Mouse (Mus musculus): ENCODE measurements around the gene Atp8a1. TPM values are rescaled to one million over a fixed set of nuclear protein-coding genes. Genes with fewer than 3 reads are reported as not detected.

Gene Atp8a1
- total RNA-seq, 1 experiment from 2014 or later: 20.6 TPM

DNA sequence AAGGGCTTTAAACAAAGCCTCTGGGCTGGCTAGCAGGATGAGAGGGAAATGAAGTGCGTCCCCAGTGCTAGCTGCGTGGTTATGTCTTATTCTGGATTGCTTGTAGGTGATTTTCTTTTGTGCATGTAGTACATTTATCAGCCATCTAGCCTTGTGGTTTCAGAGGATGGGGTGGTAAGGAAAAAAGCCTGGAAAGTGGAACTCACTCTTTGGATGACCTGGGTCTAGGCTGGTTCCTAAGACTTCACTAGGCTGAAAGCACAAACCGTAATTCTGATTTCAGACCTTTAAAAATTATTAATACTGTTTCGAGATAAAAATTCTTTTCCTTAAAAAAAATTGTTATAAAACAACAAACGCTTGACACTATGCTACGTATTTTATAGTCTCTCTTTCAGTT lies 217.4 kb downstream of the Atp8a1 start:
- no peak for DNase-seq

DNA sequence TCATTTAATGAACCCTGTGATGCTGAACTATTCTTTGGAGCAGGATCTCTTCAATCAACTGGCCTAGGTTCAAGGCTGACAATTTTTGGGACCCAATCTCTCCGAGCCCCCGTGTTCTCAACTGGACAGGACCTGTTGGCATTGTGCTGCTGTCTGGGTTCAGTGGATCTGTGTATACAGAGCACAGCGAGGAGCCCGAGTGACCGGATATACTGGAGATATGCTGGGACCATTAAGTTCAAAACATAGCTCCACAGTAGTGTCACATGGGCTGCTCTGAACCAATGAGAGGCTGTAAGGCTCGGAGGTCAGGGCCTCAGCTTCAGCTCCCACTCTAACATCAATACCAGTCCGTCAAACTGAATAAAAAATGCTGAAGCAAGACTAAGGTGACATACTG lies 217.8 kb downstream of the Atp8a1 start:
- DNase-seq: no peak

DNA sequence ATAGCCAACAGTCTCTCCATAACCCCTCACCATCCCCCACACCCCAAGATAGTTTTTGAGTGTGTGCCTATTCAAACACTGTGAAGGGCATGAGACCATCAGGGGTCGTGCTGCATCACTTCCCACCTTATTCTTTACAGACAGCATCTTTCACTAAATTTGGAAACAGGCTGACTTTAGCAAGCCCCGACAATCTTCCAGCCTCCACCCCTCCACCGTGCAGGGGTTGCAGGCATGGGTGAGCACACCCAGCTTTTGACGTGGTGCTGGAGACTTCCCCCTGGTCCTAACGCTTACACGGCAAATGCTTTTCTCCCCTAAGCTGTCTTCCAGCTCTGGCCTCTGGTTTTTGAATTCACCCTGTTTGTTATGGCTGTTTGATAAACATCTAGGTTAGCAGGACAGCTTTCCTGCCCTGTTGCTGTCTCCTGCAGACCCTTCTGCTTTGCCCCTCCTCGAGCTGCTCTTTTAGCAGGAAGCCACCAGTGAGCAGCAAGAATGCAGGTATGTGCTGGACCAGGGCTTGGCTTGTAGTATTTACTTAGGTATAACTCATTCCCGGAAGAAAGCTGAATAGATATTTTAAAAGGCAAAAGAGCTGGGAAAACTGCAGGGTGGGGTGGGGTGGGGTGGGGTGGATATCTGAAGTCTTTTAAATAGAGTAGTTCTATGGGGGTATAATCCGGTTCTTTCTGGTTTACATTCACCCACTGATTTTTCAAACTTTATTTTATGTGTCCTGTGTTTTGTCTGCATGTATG lies 218.9 kb downstream of the Atp8a1 start:
- DNase-seq: no peak

DNA sequence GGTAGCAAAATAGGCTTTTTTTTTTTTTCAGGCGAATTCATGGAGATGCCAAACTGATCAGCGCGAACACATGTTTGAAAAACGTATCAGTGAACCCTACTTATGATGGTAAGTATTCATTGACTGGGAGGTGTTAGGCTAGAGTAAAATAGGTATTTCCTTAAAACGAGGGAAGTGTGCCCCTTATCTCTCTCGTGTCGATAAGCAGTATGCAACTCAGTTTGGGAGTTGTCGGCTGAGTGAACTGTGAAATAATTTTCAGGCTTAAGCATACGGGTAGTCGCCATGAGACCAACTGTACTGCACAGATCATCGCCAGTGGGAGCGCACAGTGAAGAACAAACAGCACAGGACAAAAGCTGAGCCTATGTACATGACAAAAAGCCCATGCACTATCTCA lies 226.0 kb downstream of the Atp8a1 start:
- no peak for DNase-seq

DNA sequence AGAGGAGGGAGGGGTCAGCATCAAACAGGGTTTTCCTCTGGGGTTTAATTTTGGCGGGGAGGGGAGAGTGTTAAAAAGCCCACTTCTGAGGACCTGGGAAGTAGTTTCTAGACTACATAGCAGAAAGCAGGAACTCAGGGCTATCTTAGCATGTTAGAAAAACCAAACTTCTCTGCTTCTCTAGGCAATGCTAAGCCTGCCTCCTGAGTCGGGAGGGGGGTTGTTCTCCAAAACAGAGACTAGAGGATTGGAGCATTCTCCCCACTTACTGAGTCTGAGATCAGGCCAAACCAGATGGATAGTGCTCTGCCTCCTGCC lies 237.8 kb downstream of the Atp8a1 start:
- DNase-seq: no peak

DNA sequence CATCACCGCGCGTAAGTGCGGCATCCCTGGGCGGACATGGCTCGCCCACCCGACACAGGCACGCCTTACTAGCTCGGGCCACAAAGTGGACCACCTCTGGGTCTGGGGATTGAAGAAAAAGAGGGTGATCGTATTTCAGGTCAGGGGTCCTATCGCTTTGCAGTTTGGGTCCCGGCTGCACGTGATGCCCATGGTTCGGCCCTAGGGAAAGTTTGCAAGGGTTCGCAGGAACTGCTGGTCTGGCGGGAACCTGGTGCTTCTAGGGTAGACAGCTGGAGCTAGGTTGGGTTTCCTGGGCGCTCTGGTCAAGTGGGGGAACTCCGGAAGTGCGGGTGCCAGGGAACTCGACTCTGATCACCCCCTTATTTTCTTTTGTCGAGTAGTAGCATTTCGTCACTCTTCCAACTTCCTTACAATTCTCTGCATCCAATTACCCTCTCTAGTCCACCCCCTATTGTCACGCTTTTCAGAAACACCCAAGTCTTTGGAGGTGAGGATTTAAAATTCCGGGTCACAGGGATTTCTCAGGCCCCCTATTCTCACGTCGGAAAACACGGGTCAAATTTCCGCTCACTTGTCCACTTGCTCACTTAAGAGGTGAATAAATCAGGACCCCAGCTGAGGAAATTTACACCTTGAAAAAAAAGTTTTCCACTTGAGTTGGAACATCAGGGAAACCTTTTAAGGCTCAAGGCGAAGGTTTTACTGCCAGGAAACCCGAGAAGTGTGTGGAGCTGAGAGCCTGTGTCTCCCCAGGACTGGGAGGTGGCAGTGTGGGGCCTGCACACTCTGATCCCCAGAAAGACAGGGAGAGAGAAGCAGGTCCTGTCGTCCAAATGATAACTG lies 238.3 kb downstream of the Atp8a1 start:
- DNase-seq: no peak

DNA sequence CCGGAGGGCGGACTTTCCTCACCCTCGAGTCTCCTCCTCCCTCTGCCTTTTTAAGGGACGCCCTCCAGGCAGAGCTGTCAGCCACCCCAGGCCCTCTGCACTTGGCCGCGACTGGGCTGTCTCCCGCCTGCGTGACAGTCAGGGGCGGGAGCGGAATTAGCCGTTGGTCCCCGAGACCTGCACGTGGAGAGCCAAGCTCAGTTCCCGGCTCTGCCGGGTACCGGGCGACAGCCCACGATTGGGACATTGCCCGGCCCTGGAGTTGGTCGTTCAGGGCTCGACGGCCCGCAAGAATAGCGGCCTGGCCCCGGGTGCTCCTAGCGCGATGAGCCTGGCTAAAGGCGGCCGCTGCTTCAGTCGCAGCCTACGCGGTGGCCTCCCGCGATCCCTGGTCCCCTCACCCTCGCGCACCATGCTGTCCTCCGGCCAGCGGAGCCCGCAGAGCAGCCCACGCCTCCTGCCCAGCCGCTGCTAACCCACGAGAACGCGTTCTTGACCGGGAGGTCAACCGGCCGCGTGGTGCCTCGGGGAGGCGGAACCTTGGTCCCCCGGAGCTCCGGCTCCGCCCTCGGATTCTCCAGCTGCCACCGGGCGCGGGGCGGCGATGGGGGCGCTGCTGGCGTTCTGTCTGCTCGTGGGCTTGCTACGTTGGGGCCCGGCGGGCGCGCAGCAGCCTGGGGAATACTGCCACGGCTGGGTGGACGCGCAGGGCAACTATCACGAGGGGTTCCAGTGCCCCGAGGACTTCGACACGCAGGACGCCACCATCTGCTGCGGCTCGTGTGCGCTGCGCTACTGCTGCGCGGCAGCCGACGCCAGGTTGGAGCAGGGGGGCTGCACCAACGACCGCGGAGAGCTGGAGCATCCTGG lies 239.2 kb downstream of the Atp8a1 start, which contains the start of gene Shisa3:
Shisa3 (plus strand) TSS at position 79 of the 870 bp plus-strand sequence.
- DNase-seq: peak; percentile 58

DNA sequence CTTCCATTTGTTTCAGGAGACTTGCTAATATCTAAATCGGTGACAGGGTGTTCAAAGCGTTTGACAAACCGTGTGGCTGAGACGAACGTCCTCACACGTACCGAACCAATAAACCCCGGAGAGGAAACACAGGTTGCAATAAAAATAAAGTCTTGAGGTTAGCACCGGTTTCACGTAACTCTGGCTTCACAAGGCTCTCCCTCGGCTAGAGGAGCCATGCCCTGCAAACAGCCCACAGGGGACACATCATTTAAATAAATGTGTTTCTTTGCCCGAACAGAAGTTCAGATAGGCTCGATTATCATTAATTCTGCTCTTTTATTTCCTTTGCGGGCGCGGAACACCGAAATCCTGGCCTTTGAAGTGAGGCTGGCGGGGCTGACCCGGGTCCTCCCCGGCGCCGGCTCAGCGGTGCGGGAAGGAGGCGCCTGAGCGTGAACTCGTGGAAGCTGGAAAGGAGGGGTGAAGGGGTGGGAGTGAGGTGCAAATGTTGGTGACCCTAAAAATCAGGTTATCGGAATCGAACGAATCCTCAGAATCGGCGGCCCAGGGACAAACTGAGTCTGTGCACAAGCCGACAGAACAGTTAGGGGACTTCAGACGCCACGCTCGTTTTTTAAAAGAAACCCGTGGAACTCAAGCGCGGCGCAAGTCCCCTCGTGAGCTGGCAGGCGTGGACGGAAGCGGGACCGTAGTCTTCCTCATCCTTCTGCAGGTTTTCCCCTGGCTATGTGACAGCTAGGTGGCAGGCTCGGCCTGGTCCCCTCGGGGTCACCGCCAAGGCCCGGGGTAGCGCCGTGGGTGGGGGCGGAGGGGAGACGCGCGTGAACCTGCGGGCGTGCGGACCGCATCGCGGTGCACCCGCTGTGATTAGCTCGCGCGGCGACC lies 240.1 kb downstream of the Atp8a1 start:
- peak; percentile 9 for DNase-seq

DNA sequence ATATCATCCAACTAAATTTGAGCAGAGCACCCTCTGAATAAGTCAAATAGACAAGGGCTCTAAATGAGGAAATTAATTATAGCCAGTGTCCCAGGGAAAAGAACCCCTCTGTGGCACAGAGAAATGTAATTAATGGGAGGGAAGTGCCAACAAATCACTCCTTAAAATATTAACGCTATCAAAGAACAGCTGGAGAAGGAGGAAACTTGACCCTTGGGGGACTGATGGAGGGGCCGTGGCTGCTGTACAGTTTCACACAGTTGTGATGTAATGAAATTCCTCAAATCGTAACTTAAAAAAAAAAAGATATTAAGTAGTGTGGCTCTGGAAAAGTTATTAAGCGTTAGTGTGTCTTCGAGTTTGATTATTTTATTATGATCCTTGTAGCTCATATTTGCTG lies 241.3 kb downstream of the Atp8a1 start:
- no peak for DNase-seq

DNA sequence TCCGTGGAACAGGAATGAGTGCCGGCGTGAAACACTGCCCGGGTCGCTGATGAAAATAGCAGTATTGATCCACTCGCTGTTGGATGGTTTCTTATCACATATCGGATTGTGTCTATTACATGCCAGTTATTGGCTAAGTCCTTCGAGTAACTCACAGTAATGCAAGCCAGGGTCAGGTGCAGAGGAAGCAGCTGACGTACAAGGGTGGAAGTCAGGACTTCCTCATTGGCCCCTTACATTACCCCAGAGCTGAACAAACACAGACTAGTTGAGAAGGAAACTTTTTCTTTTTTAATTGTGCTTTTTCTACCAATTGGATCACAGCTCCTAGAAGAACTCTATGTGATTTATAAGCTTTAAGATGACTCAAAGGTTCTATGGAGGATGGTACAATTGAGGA lies 247.3 kb downstream of the Atp8a1 start:
- DNase-seq: no peak

DNA sequence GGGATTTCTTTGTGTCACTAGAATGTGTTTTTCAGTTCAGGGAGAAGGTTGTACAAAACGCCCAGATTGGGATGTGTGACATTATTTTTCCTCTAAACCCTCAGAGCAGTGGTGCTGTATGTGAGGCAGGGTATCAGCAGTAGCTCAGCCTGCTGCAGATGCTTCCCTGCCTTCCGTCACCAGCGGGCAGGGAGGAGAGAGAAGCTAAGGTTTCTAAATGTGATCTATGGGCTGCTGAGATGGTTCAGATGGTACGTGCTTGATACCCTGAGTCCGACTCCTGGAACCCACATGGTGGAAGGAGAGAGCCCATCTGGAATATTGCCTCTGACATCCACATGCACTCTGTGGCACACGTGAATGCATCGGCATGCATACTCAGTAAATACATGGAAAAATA lies 251.6 kb downstream of the Atp8a1 start:
- DNase-seq: no peak

DNA sequence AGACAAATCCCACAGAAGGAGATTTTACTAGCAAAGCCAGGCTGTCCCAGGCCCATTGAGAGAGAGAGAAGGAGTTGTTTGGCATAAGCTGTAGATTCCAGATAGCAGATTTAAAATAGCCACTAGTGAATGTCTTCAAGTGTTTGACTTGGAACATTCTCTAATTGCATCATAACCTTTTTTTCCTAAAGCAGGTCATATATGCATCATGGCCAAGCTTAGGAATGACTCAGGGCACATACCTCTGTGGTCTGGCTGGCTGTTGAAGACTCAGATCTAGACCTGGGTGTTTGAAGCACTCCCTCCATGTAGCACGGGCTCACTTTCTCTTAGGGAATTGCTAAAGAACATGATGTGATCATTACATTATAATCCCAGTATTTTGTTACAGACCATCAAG lies 252.2 kb downstream of the Atp8a1 start:
- no peak for DNase-seq

DNA sequence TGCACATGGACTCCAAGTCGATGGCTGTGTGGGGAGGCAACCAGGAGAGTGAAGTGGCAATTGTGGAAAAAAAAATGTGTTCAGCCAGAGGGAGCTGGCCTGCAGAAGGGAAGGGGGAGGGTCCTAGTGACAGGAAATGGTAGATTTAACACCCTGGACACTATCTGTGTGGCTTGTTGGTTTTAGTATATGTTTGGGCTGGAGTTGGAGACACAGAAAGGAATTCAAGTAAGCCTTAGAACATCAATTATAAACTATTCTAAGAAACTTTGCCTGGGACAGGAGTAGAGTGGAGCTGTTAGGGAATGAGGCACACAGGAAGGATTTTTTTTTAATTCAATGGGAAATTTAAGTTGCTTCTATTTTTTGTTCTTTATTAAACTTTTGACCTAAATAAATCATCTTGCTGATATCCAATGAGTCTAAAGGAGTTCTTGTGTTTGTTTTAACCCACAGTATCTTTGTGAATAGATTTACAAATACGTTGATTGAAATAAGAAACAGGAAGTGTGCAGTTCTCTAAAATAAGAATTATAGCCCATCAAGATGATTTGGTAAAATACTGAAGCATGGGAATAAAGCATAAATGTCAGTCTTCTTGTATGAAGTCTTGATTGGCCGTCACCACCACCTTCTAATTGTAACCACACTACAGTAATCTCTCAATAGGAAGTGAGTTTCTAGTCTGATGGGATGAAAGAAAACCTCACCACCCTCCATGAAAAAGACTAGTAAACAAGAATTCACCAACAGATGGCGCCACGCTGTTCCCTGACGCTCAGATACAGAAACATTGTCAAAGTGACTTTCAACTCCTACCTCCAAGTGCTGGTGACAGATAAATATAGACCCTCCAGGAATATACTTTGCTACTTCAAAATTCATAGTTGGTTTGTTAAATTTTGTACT lies 267.3 kb downstream of the Atp8a1 start:
- DNase-seq: peak; percentile 17

DNA sequence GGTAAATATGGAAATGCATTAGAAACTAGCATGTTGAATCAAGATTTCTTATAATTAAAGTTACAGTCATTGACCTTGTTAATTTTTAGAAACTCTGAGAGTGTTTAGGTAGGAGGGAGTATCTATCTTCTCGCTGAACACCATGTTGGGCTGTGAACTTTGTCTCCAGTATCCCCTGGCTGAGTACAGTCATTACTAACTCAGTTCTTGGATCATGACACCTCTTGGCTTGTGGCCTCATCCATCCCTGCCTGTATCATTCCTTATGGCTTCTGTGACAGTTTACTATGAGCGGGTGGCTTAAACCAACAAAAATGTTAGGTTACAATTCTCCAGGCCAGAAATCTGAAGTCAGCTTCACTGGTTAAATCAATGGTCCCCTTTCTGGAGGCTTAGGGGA lies 271.5 kb downstream of the Atp8a1 start:
- DNase-seq: no peak

DNA sequence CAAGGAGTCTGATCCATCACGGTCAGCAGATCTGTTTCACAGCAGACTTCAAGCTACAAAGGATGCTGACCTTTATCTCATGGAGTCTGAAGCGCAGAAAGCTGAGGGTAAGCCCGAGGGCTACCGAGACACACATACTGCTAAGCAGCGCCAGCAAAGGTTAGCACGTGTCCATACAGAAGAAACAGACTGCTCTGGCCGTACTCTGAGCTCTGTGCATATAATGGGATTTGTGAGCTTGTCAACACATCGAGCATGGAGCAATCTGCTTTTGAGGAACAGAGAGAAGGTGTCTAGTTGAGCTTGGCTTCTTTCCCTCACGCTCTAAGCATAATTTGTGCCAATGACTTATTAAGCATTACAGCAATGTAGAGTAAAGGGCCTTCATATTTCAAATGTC lies 273.2 kb downstream of the Atp8a1 start:
- no peak for DNase-seq

DNA sequence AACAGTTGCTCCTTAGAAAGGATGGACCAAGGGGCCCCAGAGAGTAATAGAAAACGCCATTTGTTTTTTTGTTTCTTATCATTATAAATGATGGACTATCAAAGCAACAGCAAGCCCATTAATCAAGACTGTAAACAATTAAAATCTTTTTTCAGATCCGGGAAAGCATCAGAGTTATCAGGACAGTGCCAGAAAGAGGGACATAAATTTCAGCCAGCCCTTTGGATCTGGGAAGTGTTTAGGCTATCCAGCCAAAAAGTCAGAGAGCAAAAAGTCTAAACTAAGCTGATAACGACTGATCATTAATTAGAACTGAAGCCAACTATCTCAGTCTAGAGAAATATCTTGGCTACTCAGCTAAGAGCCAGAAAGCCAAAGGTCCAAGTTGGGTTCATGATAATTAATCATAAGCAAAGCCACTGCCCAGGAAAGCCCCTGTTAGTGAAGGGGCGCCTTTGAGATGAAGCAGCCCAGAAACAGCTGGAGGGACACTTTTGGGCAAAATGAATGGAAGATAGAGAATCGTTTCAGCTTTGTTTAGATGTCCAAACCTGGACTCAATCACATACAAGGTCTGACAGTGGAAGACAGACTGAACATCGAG lies 274.6 kb downstream of the Atp8a1 start:
- no peak for DNase-seq

All from adrenal gland, postnatal 14 days (tissue).